Mouse (Mus musculus) inflammation-experienced regulatory T-cells, adult 6 months (primary cell): Measurements from ENCODE around the gene 1110004F10Rik. TPM values are rescaled to one million over a fixed set of nuclear protein-coding genes. Genes with fewer than 3 reads are reported as not detected.

Source experiments
- ATAC-seq: one replicate; pipeline ENCODE4 v1.8.0; 2017
- polyA plus RNA-seq, 3 experiments: library from polyadenylated mRNA; unstranded; fragments of 100-300 nt; shearing (Covaris generic); gene quantifications; one replicate each; pipeline ENCODE4 v1.2.1; 2017

Gene 1110004F10Rik
- polyA plus RNA-seq, 3 experiments from 2014 or later, result 199 to 229 (median 218) TPM

DNA sequence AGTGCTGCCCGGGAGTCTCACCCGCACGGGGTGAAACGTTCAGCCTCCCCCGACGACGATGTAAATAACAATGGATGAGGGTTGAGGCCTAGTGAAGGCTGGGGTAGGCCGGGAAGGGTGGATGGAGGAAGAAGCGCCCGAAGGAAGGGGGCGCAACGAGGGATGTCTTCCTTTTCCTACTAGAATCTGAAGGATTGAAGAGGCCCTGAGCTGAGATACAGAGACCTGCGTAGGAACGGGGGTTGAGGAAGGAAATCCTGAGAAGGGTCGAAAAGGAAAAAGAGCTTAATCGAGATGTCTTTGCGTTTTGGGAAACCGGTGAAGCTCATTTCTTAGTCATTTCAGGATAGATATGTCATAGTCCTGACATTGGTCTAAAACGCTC, 54.3 kb downstream of the 1110004F10Rik start:
- ATAC-seq, result peak; percentile 51

DNA sequence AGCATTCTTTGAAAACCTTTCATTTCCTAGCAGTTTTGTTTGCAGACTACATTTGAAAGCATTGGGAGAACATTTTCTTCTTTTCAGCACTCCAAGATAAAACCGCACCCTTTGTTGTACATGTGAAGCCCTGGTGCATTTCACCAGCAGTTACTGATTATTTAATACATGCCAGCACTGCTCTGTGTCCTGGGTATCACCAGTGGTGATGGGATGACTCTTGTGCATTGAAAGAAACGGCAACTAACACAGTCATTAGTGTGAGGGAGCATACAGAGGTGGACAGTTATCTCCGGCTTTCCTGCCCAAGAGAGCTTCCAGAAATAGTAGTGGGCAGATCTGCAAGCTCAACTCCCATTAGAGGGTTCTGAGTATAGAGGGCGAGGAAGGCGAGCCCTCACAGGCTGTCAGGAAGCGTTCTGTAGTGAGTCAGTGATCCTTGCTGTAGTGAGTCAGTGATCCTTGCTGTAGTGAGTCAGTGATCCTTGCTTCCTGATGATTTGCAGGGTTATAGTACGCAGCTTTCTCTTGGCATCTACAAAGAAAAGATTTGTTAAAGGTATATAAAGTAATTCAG, 60.8 kb downstream of the 1110004F10Rik start:
- no peak for ATAC-seq

- ATAC-seq, result no peak
Measured at GRCm38 (mm10) chr7:116103091-116103490, 63.9 kb downstream of the 1110004F10Rik start.

DNA sequence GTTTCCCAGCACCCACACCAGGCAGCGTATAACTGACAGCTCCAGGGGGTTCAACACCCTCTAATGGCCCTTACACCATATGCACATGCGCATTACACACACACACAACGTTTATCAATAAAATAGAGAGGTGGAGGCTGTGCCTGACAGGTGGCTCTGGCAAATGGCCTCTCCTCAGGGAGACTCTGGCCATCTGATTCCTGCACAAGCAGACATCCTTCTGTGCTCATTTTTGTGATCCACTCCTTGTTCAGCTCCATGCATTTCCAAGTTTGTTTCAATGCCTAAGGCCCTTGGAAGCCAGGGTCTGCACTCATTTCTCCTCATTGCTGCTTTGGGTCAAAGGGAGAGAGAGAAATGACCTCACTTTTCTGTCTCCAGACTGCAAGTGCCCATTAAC, 71.5 kb downstream of the 1110004F10Rik start:
- ATAC-seq, result no peak

GRCm38 (mm10) chr7:116111546-116111945, 72.3 kb downstream of the 1110004F10Rik start:
- ATAC-seq, result no peak

DNA sequence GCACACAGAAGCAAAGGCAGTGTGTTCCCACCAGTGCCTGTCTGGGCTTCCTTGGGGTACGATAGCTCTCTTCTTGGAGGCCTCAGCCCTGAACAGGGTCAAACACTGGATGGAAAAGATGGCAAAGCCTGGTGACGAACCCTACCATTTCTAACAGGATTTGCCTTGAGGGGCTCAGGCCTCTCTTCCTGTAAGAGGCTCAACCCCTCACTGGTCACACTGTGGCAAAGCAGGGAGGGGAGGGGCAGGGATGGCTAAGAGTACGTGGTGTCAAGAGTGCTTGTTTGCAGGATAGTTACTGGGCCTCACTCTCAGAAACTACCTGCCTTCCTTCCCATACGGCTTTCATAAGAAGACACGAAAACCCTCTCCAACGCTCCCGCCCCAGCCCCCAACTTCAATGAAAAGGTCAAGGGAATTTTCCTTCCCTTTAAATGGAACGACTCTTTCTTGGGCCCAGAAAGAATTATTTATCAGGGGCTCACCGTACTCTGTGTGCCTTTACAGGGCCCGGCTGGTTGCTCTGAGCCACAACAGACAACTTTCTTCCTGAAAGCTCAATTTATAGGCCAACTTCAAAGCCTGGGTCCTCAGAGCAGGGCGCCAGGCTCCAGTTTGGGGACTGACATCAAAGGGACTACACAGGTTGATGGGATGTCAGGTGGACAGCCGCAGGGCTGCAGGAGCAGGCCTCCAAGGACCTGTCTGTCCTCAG, 76.2 kb downstream of the 1110004F10Rik start:
- no peak for ATAC-seq

DNA sequence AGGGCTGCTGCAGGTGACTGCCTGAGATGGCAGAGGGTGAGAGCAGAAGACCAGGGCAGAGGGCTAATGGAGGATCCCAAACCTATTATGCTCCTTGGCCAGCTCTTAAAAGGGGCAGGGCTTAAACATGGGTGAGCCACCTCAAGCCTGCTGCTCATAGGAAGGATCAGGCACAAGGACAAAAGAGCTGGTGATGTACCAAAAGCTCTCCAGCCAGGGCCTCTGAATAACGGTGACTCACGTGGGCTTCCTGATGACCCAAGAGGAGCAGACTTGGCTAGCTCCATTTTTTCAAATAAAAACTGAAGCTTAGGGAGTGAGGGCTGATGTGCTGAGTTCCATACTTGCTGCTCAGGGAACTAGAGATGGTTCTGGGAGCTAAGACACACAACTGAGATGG, 76.8 kb downstream of the 1110004F10Rik start:
- ATAC-seq, result no peak

- ATAC-seq, result no peak
Measured at GRCm38 (mm10) chr7:116119306-116119857, 80.2 kb downstream of the 1110004F10Rik start.

GRCm38 (mm10) chr7:116120737-116121136, 81.5 kb downstream of the 1110004F10Rik start:
- no peak for ATAC-seq

DNA sequence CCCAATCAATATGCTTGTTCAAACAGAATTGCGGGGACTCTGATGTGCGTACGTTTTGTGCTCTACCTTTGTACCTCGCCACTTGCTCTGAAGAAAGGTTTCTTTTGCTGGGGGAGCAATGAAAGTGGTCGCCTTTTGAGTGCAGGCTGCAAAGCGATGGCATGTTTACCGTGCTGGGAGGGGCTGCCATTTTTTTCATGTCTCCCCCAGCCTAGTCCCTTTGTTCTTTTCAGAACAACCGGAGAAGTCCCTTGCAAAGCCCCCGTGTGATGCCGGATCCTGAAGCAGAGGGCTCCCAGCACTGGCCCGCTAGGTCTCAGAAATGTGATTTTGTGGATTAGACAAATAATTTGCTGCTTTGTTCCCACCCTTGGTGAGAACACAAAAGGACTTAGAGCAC, 82.0 kb downstream of the 1110004F10Rik start:
- no peak for ATAC-seq

- no peak for ATAC-seq
Measured at GRCm38 (mm10) chr7:116122981-116123596, 83.9 kb downstream of the 1110004F10Rik start.

DNA sequence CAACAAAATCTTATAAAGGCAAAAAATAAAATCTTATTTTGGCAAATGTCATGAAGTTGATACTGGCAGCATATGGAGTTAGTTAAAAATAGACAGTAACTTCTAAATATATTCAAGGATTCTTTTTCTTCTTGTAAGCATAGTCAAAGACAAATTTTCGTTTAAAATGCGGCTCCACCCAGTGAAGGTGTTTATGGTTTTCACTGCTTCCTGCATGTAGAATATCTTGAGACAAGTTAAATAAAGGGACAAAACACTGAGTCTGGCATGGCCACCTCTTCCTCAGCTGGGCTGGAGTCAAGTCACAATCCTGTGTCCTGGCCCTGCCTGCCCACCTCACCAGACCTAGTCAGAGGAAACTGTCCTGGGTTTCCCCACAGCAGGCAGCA, 84.4 kb downstream of the 1110004F10Rik start:
- ATAC-seq, result no peak

- ATAC-seq, result no peak
Measured at GRCm38 (mm10) chr7:116124057-116124456, 84.9 kb downstream of the 1110004F10Rik start.

GRCm38 (mm10) chr7:116125671-116126070, 86.5 kb downstream of the 1110004F10Rik start:
- no peak for ATAC-seq

- no peak for ATAC-seq
Measured at GRCm38 (mm10) chr7:116127052-116127451, 87.9 kb downstream of the 1110004F10Rik start.

GRCm38 (mm10) chr7:116128286-116128685, 89.1 kb downstream of the 1110004F10Rik start:
- ATAC-seq, result no peak

DNA sequence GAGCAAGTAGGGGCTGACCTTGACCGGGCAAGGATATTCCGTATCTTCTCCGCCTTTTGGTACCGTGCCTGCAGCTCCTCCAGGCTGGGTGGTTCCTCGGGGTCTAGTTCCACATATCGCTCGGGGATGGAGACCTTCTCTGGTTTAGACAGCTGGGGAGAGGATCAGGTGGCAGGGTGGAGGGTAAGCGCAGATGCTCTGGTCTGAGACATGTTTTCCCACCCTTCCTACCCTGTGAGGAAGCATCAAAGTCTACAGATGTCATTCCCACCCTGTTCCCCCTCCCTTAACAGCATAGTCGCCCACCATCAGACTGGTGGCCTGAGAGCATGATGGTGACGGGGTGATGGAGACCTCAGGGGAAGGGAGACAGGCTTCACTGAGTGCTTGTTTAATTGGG, 90.2 kb downstream of the 1110004F10Rik start:
- no peak for ATAC-seq

- no peak for ATAC-seq
Measured at GRCm38 (mm10) chr7:116131390-116131789, 92.2 kb downstream of the 1110004F10Rik start.

- no peak for ATAC-seq
Measured at GRCm38 (mm10) chr7:116132078-116132477, 92.9 kb downstream of the 1110004F10Rik start.

GRCm38 (mm10) chr7:116134413-116135292, 95.5 kb downstream of the 1110004F10Rik start:
- no peak for ATAC-seq

- ATAC-seq, result no peak
Measured at GRCm38 (mm10) chr7:116137149-116137548, 98.0 kb downstream of the 1110004F10Rik start.

DNA sequence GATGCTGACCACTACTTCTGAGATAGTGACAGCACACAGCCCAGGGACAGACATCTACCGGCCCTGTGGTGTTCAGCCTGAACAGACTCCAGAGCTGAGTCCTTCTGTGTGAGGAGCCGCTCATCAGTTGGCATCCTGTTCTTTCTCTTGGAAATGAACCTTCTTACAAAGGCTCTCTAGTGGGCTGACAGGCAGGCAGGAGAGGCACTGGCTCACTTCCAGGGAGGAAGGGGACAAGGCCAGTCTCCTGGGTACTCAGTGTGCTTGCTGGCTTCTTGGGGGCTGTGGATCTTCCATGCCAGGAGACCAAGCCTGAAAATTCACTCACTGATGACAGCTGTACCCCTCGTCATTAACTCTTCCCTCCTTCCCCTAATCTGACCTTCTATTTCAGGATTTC, 98.5 kb downstream of the 1110004F10Rik start:
- ATAC-seq, result no peak

DNA sequence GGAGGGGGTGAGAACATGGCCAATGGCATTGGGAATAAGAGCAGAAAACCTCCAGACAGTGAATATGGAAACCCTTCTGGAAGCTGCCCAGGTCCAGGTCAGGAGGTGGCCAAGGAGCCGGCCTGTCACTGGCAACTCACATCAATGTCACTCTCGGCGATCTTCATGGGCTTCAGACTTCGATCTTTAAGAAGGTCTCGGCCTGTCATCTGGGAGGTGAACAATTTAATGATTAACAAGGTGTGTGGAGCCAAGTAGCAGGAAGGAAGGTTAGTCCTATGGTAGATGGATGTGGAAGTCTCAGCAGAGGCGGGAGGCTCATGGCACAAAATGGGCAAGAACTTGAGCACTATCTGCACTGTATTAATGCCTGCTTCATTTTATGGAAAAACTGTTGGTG, 105.8 kb downstream of the 1110004F10Rik start:
- no peak for ATAC-seq
